Mouse (Mus musculus) spleen, adult 18-20 months (tissue): ENCODE measurements around the gene Cyp2d11.
A peak's percentile ranks its signal among the peaks of the same experiment; 100 is the strongest.
"Not testable (repeated sequence)": the region's sequence is repeated elsewhere in the genome, so short reads cannot be mapped to it uniquely, and the experiment has no call there.

Experiments used
- DNase-seq, 2 experiments: peaks; one replicate each; pipeline ENCODE4 v3.0.0; 2022; ENCODE audit warnings: mixed read lengths in 2 of 2

The Cyp2d11 gene

GRCm38 (mm10) chr15:82393922-82394321 is at the start of gene Cyp2d11:
Gene Cyp2d11, minus strand, starts transcription at chr15:82394022.
- DNase-seq = not testable (repeated sequence)

- no peak for DNase-seq
Measured at GRCm38 (mm10) chr15:82437975-82438617, 44.3 kb upstream of the Cyp2d11 start.

- no peak for DNase-seq
Measured at GRCm38 (mm10) chr15:82435606-82436005, 41.8 kb upstream of the Cyp2d11 start.

GRCm38 (mm10) chr15:82435011-82435410 is 41.2 kb upstream of the Cyp2d11 start:
- no peak for DNase-seq

- no peak for DNase-seq
Measured at GRCm38 (mm10) chr15:82434541-82434940, 40.7 kb upstream of the Cyp2d11 start.

GRCm38 (mm10) chr15:82433621-82434020 is 39.8 kb upstream of the Cyp2d11 start:
- DNase-seq = no peak

GRCm38 (mm10) chr15:82433137-82433536 is 39.3 kb upstream of the Cyp2d11 start, which contains the start of gene Cyp2d9:
Gene Cyp2d9, plus strand, starts transcription at chr15:82433437.
- no peak for DNase-seq

GRCm38 (mm10) chr15:82423471-82423870 is 29.6 kb upstream of the Cyp2d11 start:
- DNase-seq = no peak

- DNase-seq = no peak
Measured at GRCm38 (mm10) chr15:82422935-82423334, 29.1 kb upstream of the Cyp2d11 start.

- DNase-seq = no peak
Measured at GRCm38 (mm10) chr15:82418616-82419015, 24.8 kb upstream of the Cyp2d11 start.

GRCm38 (mm10) chr15:82416797-82417789 is 23.3 kb upstream of the Cyp2d11 start:
- peak; percentile 62 to 77 for DNase-seq

GRCm38 (mm10) chr15:82407536-82407935 is 13.7 kb upstream of the Cyp2d11 start:
- no peak for DNase-seq

- DNase-seq = no peak
Measured at GRCm38 (mm10) chr15:82406981-82407380, 13.2 kb upstream of the Cyp2d11 start, which contains the start of gene Cyp2d10. Gene Cyp2d10, minus strand, starts transcription at chr15:82407195.

- no peak for DNase-seq
Measured at GRCm38 (mm10) chr15:82404163-82404562, 10.3 kb upstream of the Cyp2d11 start.

- no peak for DNase-seq
Measured at GRCm38 (mm10) chr15:82403606-82404005, 9.8 kb upstream of the Cyp2d11 start.

GRCm38 (mm10) chr15:82402741-82403140 is 8.9 kb upstream of the Cyp2d11 start:
- DNase-seq = no peak

GRCm38 (mm10) chr15:82402106-82402505 is 8.3 kb upstream of the Cyp2d11 start:
- no peak for DNase-seq

GRCm38 (mm10) chr15:82401516-82401915 is 7.7 kb upstream of the Cyp2d11 start:
- no peak for DNase-seq

- DNase-seq = not testable (repeated sequence)
Measured at GRCm38 (mm10) chr15:82395955-82396354, 2.1 kb upstream of the Cyp2d11 start.

- DNase-seq = not testable (repeated sequence)
Measured at GRCm38 (mm10) chr15:82389916-82390315, 3.9 kb downstream of the Cyp2d11 start.

GRCm38 (mm10) chr15:82385729-82386128 is 8.1 kb downstream of the Cyp2d11 start:
- DNase-seq = no peak

GRCm38 (mm10) chr15:82382441-82382840 is 11.4 kb downstream of the Cyp2d11 start:
- DNase-seq = no peak

GRCm38 (mm10) chr15:82380714-82381062 is 13.1 kb downstream of the Cyp2d11 start:
- DNase-seq = no peak
